Mouse (Mus musculus): ENCODE data around the gene Cttn. TPM values are rescaled to one million over a fixed set of nuclear protein-coding genes. Genes with fewer than 3 reads are reported as not detected.
A peak's percentile ranks its signal among the peaks of the same experiment; 100 is the strongest.

Cttn gene
- polyA plus RNA-seq (2015; fragmentation: Nextera tagmentation; extraction: Ambion mirVana), result 171 and 179 TPM in 2 replicates

DNA sequence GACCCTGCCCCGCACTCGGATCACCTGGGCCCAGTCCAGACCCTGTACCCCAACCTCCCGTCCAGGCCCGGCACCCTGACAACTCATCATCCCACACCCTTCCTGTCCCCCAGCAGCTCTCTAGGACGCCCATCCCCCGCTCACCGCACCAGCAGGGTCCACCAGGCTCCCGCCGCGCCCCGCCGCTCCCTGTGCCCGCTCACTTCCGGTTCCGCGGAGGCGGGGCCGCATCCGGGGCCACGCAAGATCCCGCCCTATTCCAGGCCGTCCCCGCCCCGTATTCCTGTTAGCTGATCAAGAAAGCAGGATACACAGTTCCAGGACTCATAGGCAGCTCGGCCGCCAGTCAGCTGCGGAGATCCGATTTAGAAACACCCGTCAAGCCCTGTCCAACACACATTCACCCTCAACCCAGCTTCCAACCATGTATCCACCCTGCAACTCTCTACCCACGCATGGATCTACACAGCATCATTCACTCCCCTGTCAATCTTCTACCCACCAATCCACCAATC is at the start of gene Cttn:
Gene Cttn (minus strand): TSS at position 465 of the 515 bp plus-strand sequence.
- Histone ChIP-seq H3K9me3 (no peaks in the 10 kb centered on the region), H3K4me2 (peak within 1 kb of the TSS; percentile 74), H3K4me1 (peaks cover 30% of the 10 kb centered on the region), H3K27ac (peak within 1 kb of the TSS; percentile 72), H3K9ac (peak within 1 kb of the TSS; percentile 94), H3K4me3 (peak within 1 kb of the TSS; percentile 74), H3K36me3 (peaks cover 4% of the 10 kb centered on the region), H3K27me3 (no peaks in the 10 kb centered on the region)
- ATAC-seq (ENCODE audit: borderline replicate concordance, extremely low read depth, low FRiP score, low TSS enrichment), result peak; percentile 94
- under 1% methylated on average over 30 of the region's 30 CpGs for WGBS

DNA sequence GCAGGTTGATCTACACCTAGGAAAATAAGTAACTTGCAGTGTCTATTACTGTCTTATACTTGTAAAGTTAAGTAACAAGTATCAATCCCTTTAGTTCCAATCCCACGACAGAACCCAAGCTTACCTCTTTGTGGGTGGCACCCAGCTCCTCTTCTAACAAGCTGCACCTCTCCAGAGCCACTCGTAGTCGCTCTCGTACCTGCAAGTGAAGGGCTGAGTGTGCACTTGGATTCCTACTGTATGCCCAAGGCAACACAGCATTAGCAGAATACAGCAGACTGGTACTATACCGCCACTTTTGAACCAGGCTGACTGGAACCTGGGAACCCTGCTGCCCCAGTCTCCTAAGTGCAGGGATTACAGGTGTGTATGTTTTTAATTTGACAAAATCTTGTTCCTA is 49.0 kb upstream of the Cttn start:
- Histone ChIP-seq H3K4me1 (no peaks in the 10 kb centered on the region), H3K4me3 (no peak overlapping the region), H3K27me3 (no peaks in the 10 kb centered on the region), H3K9me3 (no peaks in the 10 kb centered on the region), H3K36me3 (peaks cover 37% of the 10 kb centered on the region), H3K27ac (no peak overlapping the region), H3K9ac (no peak overlapping the region), H3K4me2 (no peak overlapping the region)
- 84% methylated on average over 5 of the region's 5 CpGs for WGBS
- ATAC-seq (ENCODE audit: borderline replicate concordance, extremely low read depth, low FRiP score, low TSS enrichment), result no peak

DNA sequence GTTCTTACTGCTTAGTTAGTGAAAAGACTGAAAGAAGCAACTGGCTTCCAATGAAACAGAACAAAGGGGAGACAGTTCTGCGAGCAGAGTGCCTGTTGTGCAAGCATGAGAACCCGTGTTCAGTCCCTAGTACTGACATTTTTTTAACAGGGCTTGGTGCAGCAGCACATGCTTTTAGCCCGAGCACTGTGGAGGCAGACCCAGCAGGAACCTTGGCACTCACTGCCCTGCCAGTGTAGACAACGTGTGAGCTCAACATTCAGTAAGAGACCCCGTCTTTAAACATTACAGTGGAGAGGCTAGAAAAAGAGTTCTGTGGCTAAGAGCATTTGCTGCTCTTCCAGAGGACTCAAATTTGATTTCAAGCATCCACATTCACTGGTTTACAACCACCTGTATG is 45.9 kb upstream of the Cttn start:
- Histone ChIP-seq H3K9ac (no peak overlapping the region), H3K27ac (no peak overlapping the region)
- 84% methylated on average over 5 of the region's 5 CpGs for WGBS

DNA sequence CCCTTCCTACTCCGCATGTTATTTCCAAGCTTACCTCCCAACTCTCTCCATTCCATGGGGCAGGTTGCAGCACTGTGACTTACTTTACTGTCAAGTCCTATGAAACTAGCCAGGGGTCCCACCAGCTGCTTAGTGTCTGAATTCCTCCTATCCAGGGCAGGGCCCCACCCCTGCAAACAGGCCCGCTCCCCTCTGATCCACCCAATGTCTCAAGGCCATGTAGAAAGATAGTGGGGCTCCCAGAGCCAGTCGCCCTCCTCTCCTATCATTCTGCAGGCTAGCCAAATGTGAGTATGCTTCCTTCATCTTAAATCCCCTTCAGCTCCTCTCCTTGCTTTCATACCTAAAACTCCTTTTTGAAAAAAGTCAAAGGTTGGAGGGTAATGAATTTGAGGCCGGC is 38.3 kb upstream of the Cttn start:
- no peak for ATAC-seq (ENCODE audit: borderline replicate concordance, extremely low read depth, low FRiP score, low TSS enrichment)
- H3K27me3 ChIP-seq, result no peaks in the 10 kb centered on the region
- H3K9me3 ChIP-seq, result no peaks in the 10 kb centered on the region
- WGBS, result 92% methylated on average over 4 of the region's 4 CpGs
- H3K36me3 ChIP-seq, result peaks cover 89% of the 10 kb centered on the region
- H3K4me2 ChIP-seq, result no peak overlapping the region
- H3K4me1 ChIP-seq, result no peaks in the 10 kb centered on the region
- no peak overlapping the region for H3K9ac ChIP-seq
- H3K27ac ChIP-seq, result no peak overlapping the region
- no peak overlapping the region for H3K4me3 ChIP-seq

More for the DNA sequence above, 45.9 kb upstream of the Cttn start:
- Histone ChIP-seq H3K27me3 (no peaks in the 10 kb centered on the region), H3K9me3 (no peaks in the 10 kb centered on the region), H3K36me3 (peaks cover 67% of the 10 kb centered on the region), H3K4me3 (no peak overlapping the region), H3K4me1 (no peaks in the 10 kb centered on the region), H3K4me2 (no peak overlapping the region)
- ATAC-seq (ENCODE audit: borderline replicate concordance, extremely low read depth, low FRiP score, low TSS enrichment), result no peak

DNA sequence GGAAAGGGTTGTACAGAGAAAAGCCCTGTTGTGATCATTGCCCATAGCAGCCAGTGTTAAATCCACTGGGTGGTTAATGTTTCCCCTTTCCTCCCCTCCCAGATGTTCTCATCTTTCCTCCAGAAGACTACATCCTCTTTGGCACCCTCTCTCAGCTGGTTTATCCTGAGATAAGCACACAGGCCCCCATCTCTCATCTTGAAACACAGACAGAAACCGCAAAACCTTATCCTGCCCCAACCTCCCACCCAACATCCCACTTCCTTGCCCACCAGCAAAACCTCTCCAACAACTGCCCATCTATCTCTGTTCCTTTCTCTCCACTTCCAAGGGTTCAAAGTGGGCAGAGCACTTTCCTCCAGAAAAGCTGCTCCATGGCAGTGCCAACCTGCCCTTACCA is 36.0 kb upstream of the Cttn start:
- no peak overlapping the region for H3K4me2 ChIP-seq
- H3K36me3 ChIP-seq, result peaks cover 86% of the 10 kb centered on the region
- H3K27me3 ChIP-seq, result no peaks in the 10 kb centered on the region
- no peak overlapping the region for H3K27ac ChIP-seq
- H3K9me3 ChIP-seq, result no peaks in the 10 kb centered on the region
- no peak for ATAC-seq (ENCODE audit: borderline replicate concordance, extremely low read depth, low FRiP score, low TSS enrichment)
- WGBS, result 79% methylated on average over 1 of the region's 1 CpGs
- no peak overlapping the region for H3K9ac ChIP-seq
- no peak overlapping the region for H3K4me3 ChIP-seq
- H3K4me1 ChIP-seq, result no peaks in the 10 kb centered on the region

DNA sequence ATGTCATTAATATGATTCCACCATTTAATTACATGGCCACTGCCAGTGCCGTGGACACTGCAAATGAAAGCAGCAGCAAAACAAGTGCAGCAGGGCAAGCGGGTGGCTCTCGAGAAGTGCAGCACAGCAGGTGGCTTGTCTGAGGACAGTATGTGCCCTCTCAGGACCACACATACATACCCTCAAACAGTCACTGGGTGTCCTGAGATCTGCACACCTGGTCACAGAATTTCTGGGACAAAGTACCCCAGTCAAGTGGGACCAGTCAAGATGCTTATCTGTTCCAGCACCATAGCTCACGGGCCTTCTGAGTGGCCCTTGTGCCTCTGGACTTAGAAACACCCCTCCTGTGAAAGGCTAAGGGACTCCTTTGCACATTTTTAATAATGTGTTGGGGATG is 33.1 kb upstream of the Cttn start:
- Histone ChIP-seq H3K9ac (no peak overlapping the region), H3K4me2 (no peak overlapping the region), H3K27me3 (no peaks in the 10 kb centered on the region), H3K36me3 (peaks cover 70% of the 10 kb centered on the region), H3K9me3 (no peaks in the 10 kb centered on the region), H3K4me3 (no peak overlapping the region), H3K4me1 (no peaks in the 10 kb centered on the region), H3K27ac (no peak overlapping the region)
- 77% methylated on average over 4 of the region's 4 CpGs for WGBS
- no peak for ATAC-seq (ENCODE audit: borderline replicate concordance, extremely low read depth, low FRiP score, low TSS enrichment)

DNA sequence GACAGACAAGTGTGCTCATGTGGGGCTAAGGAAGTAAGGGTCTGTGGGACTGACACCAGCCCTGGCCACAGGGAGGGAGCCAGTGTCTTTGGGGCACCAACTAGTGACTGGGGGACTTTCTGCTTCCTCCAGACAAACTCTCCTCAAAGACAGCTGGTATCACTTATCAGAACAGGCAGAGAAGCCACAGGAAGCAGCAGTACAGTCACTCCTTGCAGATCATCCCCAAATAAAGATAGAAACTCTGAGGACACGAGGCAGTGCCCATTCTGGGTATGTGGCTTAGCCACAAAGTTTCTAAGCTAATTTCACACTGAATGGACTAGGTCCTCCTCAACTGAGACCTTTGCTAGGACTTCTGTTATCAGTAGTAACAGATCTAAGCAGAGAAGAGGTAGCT is 22.1 kb upstream of the Cttn start:
- Histone ChIP-seq H3K9ac (no peak overlapping the region), H3K4me2 (no peak overlapping the region), H3K4me3 (no peak overlapping the region), H3K4me1 (no peaks in the 10 kb centered on the region), H3K9me3 (no peaks in the 10 kb centered on the region), H3K36me3 (peaks cover 44% of the 10 kb centered on the region), H3K27ac (no peak overlapping the region), H3K27me3 (no peaks in the 10 kb centered on the region)
- no peak for ATAC-seq (ENCODE audit: borderline replicate concordance, extremely low read depth, low FRiP score, low TSS enrichment)
- 69% methylated on average over 1 of the region's 1 CpGs for WGBS

DNA sequence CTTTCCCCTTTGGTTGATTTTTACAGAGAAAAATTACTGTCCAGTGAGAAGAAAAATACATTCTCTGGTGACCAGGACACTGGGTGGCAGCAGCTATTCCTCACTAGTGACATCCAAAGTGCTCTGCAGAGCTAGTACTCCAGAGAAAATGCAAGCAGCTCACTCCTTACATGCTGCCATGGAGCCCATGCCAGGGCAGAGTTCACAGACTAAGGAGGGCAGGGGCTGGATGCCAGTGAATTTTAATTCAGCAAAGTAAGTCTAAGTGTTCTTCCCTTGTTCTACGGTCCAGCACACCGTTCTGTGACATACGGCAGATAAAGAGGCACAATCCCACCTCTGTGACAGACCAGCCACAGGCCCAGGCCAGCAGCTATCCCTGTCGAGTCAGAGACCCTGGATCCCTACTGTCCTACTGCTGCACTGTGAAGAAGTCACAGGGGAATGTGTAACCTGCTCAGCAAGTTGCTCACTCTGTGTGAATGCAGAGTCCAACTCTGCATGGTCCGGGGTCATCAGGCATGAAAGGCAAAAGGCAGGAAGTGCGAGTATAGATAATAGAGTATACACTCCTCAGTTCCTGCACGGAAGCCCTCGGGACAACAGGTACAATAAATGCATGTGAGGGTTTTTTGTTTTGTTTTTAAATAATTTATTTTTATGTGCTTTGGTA is 19.5 kb upstream of the Cttn start:
- H3K4me1 ChIP-seq, result no peaks in the 10 kb centered on the region
- no peak overlapping the region for H3K27ac ChIP-seq
- H3K4me3 ChIP-seq, result no peak overlapping the region
- no peak for ATAC-seq (ENCODE audit: borderline replicate concordance, extremely low read depth, low FRiP score, low TSS enrichment)
- no peaks in the 10 kb centered on the region for H3K9me3 ChIP-seq
- H3K9ac ChIP-seq, result no peak overlapping the region
- no peaks in the 10 kb centered on the region for H3K27me3 ChIP-seq
- H3K4me2 ChIP-seq, result no peak overlapping the region
- peaks cover 32% of the 10 kb centered on the region; the same call in 1 of the 2 replicates for H3K36me3 ChIP-seq
- WGBS, result 80% methylated on average over 8 of the region's 8 CpGs

DNA sequence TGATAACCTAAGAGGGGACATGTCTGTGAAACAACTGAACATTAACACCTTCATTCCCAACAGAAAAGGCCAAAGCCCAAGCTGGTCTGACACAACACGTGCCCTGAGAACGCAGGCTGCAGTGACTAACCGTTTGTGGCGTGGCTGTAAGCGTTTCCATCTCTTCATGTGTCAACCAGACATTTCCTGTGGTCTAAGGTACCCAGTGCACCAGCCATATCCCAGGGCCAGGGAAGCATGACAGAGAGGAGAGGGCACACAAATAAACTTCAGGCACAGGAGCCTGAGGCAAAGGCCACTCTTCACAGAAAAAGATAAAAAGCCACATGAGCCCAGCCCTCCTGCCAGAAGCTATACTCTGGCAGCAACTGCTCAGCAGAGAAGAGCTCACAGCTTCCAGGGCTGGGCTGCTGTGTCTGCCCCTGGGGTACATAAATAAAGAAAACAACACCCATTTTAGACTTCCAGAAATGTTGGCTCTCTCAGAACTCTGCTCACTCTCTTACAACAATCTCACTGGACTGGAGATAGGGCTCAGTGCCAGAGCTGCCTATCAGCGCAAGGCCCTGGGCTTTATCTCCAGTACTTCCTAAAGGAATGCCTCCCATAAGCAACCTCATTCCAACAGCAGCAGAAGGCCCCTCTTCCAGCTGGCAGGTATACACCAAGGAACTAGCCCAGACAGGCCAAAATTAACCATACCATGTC is 18.4 kb upstream of the Cttn start:
- WGBS, result 65% methylated on average over 6 of the region's 6 CpGs
- Histone ChIP-seq H3K9me3 (no peaks in the 10 kb centered on the region), H3K4me2 (no peak overlapping the region), H3K36me3 (peaks cover 37% of the 10 kb centered on the region), H3K4me1 (no peaks in the 10 kb centered on the region), H3K4me3 (no peak overlapping the region), H3K27ac (no peak overlapping the region), H3K9ac (no peak overlapping the region), H3K27me3 (no peaks in the 10 kb centered on the region)
- peak; percentile 55; the same call in 1 of the 2 replicates for ATAC-seq (ENCODE audit: borderline replicate concordance, extremely low read depth, low FRiP score, low TSS enrichment)

DNA sequence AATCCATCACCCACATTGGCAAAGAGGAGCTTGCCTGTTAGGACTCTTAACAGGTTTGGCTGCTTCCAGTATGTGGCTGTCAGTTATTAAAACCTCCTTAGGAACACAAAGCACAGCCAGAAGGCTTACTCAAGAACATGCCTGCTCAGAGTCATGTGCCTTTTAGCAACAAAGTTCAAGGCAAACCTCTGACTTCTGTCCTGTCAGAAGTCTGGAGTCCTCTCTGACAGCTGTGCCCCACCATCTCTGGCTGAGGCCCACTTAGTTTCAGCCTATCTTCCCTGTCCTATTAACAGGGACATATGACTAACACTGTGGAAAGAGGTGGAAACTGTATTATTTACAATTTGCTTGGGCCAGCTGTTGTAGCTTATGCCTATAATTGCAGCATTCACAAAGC is 9.5 kb upstream of the Cttn start:
- Histone ChIP-seq H3K4me1 (no peaks in the 10 kb centered on the region), H3K9ac (no peak overlapping the region), H3K4me3 (no peak overlapping the region), H3K4me2 (no peak overlapping the region), H3K27ac (no peak overlapping the region), H3K27me3 (no peaks in the 10 kb centered on the region), H3K36me3 (peaks cover 66% of the 10 kb centered on the region), H3K9me3 (no peaks in the 10 kb centered on the region)
- ATAC-seq (ENCODE audit: borderline replicate concordance, extremely low read depth, low FRiP score, low TSS enrichment), result no peak

DNA sequence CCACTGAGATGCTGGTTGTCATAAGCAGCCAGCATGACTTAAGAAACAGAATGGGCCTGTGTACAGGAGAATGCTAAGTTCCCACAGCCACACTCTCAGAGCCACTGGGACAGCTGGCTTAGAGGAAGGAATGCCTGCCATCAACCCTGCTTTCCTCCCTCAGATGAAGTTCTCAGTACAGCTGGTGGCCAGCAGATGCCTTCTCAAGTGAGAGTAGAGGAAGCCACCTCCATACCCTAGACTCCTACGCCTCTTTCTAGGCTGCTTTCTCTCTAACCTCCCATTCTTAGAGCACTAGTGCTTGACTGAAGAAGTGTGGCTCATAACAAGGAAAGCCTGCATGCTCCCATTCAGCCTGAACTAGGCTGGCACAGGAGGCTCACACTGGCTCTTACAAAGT is 8.8 kb upstream of the Cttn start:
- peaks cover 61% of the 10 kb centered on the region for H3K36me3 ChIP-seq
- H3K4me3 ChIP-seq, result no peak overlapping the region
- no peaks in the 10 kb centered on the region for H3K4me1 ChIP-seq
- 100% methylated on average over 1 of the region's 1 CpGs for WGBS
- H3K9ac ChIP-seq, result no peak overlapping the region
- ATAC-seq (ENCODE audit: borderline replicate concordance, extremely low read depth, low FRiP score, low TSS enrichment), result no peak
- H3K9me3 ChIP-seq, result no peaks in the 10 kb centered on the region
- H3K4me2 ChIP-seq, result no peak overlapping the region
- no peak overlapping the region for H3K27ac ChIP-seq
- H3K27me3 ChIP-seq, result no peaks in the 10 kb centered on the region

DNA sequence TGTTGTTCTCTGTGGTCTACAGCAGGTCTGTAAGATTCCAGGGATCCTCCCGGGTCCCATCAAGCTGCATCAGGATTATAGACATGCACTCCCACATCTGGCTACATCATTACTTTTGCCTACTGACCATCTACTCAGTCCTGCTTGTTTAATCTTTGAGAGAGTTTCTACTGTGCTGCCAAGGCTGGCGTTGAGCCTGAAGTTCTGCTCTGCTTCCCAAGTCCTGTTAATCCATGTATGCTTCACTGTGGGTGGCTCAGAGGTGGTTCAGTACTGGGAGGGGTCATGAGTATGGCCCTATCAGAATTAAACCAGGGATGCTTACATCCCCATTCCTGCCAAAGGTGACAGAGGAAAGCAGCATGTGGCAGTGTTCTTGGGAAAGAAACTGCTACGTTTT is 4.9 kb upstream of the Cttn start:
- Histone ChIP-seq H3K36me3 (peaks cover 26% of the 10 kb centered on the region), H3K9ac (no peak overlapping the region), H3K9me3 (no peaks in the 10 kb centered on the region), H3K4me3 (no peak overlapping the region), H3K4me1 (peaks cover 8% of the 10 kb centered on the region), H3K4me2 (no peak overlapping the region), H3K27ac (no peak overlapping the region), H3K27me3 (no peaks in the 10 kb centered on the region)
- ATAC-seq (ENCODE audit: borderline replicate concordance, extremely low read depth, low FRiP score, low TSS enrichment), result no peak
- 85% methylated on average over 3 of the region's 3 CpGs for WGBS
